17 mouse cellular contexts compared by ENCODE assay signal in the genomic region with DNA sequence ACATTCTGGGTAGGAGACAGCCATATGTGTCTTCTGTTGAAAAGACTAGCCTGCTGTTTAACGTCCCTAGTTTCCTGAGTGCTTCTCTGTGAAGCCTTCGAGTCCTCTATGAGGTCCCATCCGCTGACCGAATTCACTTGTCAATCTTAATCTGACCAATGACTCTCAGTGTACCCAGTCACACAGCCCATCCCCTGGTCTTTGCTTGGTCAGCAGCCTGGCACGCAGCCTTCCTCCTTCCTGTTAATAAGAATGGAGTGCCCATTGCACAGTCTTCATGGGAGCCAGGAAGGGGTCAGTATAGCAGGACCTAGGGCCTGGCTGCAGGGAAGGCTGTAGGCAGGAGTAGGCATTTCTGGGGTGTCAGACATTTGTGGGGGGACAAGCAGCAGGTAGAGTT. TPM values are rescaled to one million over a fixed set of nuclear protein-coding genes. Genes with fewer than 3 reads are reported as not detected.
A peak's percentile ranks its signal among the peaks of the same experiment; 100 is the strongest.
DNase-seq lines count a peak whose midpoint lies in the region; ATAC-seq lines count a peak whose summit lies in the region.
"Had no signal": no experiment of that assay in that cellular context is flagged by ENCODE, and none has a peak within 500 bp of the region (broad histone marks: within the 10 kb centered on the region; RNA-seq: fewer than 3 reads in every experiment).

No protein-coding gene starts in this region.

- WGBS in hindbrain, embryonic 10.5 days = 77% methylated on average over 5 of the region's 5 CpGs
- WGBS in hindbrain, embryonic 16.5 days = 70% methylated on average over 5 of the region's 5 CpGs
- WGBS in lung, embryonic 16.5 days = 56% methylated on average over 5 of the region's 5 CpGs
- WGBS in liver, embryonic 13.5 days (ENCODE audit: insufficient replicate concordance) = 64% methylated on average over 5 of the region's 5 CpGs
- WGBS in stomach, embryonic 14.5 days = 67% methylated on average over 5 of the region's 5 CpGs

- H3K4me1 ChIP-seq in hindbrain, embryonic 10.5 days (replicated peaks) = peaks cover 56% of the 10 kb centered on the region
- peaks cover 22% of the 10 kb centered on the region for H3K4me1 ChIP-seq in hindbrain, embryonic 16.5 days (ENCODE audit: control insufficient read depth, insufficient read depth, low read depth, low read length)
- peaks cover 20% of the 10 kb centered on the region for H3K4me1 ChIP-seq in lung, embryonic 16.5 days (replicated peaks; ENCODE audit: control insufficient read depth, insufficient read depth, low read length)
- H3K4me1 ChIP-seq in liver, embryonic 13.5 days (replicated peaks) = peaks cover 87% of the 10 kb centered on the region
- peaks cover 15% of the 10 kb centered on the region; the same call in 1 of the 2 replicates for H3K4me1 ChIP-seq in stomach, embryonic 14.5 days (ENCODE audit: control insufficient read depth, insufficient read depth, low read length)

- H3K9ac ChIP-seq in hindbrain, embryonic 16.5 days (ENCODE audit: low read depth, low read length) = no peak overlapping the region
- H3K9ac ChIP-seq in lung, embryonic 16.5 days (ENCODE audit: low read length) = no peak overlapping the region
- no peak overlapping the region for H3K9ac ChIP-seq in liver, embryonic 13.5 days
- H3K9ac ChIP-seq in stomach, embryonic 14.5 days (replicated peaks; ENCODE audit: low read depth, low read length) = no peak overlapping the region
- H3K9ac ChIP-seq: embryonic facial prominence, embryonic 12.5 days; liver, embryonic 14.5 days; midbrain, embryonic 12.5 days had no signal

- peaks cover 6% of the 10 kb centered on the region for H3K27me3 ChIP-seq in hindbrain, embryonic 10.5 days (ENCODE audit: insufficient read depth, poor library complexity, severe bottlenecking)
- no peaks in the 10 kb centered on the region for H3K27me3 ChIP-seq in hindbrain, embryonic 16.5 days (replicated peaks; ENCODE audit: control insufficient read depth, insufficient read depth, low read length)
- H3K27me3 ChIP-seq in lung, embryonic 16.5 days (ENCODE audit: control insufficient read depth, insufficient read depth, low read depth, low read length) = no peaks in the 10 kb centered on the region
- peaks cover under 1% of the 10 kb centered on the region; the same call in 1 of the 2 replicates for H3K27me3 ChIP-seq in liver, embryonic 13.5 days
- no peaks in the 10 kb centered on the region for H3K27me3 ChIP-seq in stomach, embryonic 14.5 days (ENCODE audit: control insufficient read depth, insufficient read depth, low read length)
- H3K27me3 ChIP-seq: embryonic facial prominence, embryonic 12.5 days had no signal

- no peaks in the 10 kb centered on the region for H3K9me3 ChIP-seq in hindbrain, embryonic 10.5 days
- H3K9me3 ChIP-seq in hindbrain, embryonic 16.5 days (ENCODE audit: control insufficient read depth, low read length) = no peaks in the 10 kb centered on the region
- H3K9me3 ChIP-seq in lung, embryonic 16.5 days (ENCODE audit: control insufficient read depth, low read length) = no peaks in the 10 kb centered on the region
- no peaks in the 10 kb centered on the region for H3K9me3 ChIP-seq in liver, embryonic 13.5 days (replicated peaks)
- H3K9me3 ChIP-seq in stomach, embryonic 14.5 days (ENCODE audit: control insufficient read depth, low read depth, low read length) = no peaks in the 10 kb centered on the region
- H3K9me3 ChIP-seq: embryonic facial prominence, embryonic 12.5 days; G1E; midbrain, embryonic 12.5 days had no signal

- ATAC-seq in hindbrain, embryonic 16.5 days = no peak
- no peak for ATAC-seq in lung, embryonic 16.5 days (ENCODE audit: low read depth)
- ATAC-seq in liver, embryonic 13.5 days (ENCODE audit: low read depth) = no peak
- no peak for ATAC-seq in stomach, embryonic 14.5 days (ENCODE audit: insufficient number of reproducible peaks, insufficient read depth, low FRiP score, low read depth)

- no peak overlapping the region for H3K4me3 ChIP-seq in hindbrain, embryonic 10.5 days
- no peak overlapping the region for H3K4me3 ChIP-seq in hindbrain, embryonic 16.5 days (ENCODE audit: low read length)
- no peak overlapping the region for H3K4me3 ChIP-seq in lung, embryonic 16.5 days (ENCODE audit: low read length)
- H3K4me3 ChIP-seq in liver, embryonic 13.5 days (replicated peaks) = no peak overlapping the region
- H3K4me3 ChIP-seq in stomach, embryonic 14.5 days (ENCODE audit: low read depth, low read length) = no peak overlapping the region
- H3K4me3 ChIP-seq: embryonic facial prominence, embryonic 12.5 days; midbrain, embryonic 12.5 days had no signal

- DNase-seq in hindbrain, embryonic 10.5 days (ENCODE audit: low spot score) = no peak
- no peak for DNase-seq in lung, postnatal 14 days
- no peak for DNase-seq in liver, embryonic 13.5 days
- no peak for DNase-seq in right cerebral cortex, postnatal 14 days
- no peak for DNase-seq in embryo, embryonic 10 days (ENCODE audit: low spot score)
- DNase-seq: adrenal gland, adult 8-10 months; cerebellum, postnatal 36 days; gastrocnemius, postnatal 10 days; kidney, postnatal 36 days; right cerebral cortex, adult 18-20 months had no signal

- no peaks in the 10 kb centered on the region for H3K36me3 ChIP-seq in hindbrain, embryonic 10.5 days
- H3K36me3 ChIP-seq in hindbrain, embryonic 16.5 days (ENCODE audit: control insufficient read depth, insufficient read depth, low read length) = no peaks in the 10 kb centered on the region
- no peaks in the 10 kb centered on the region for H3K36me3 ChIP-seq in lung, embryonic 16.5 days (ENCODE audit: control insufficient read depth, insufficient read depth, low read length)
- no peaks in the 10 kb centered on the region for H3K36me3 ChIP-seq in liver, embryonic 13.5 days
- no peaks in the 10 kb centered on the region for H3K36me3 ChIP-seq in stomach, embryonic 14.5 days (ENCODE audit: control insufficient read depth, insufficient read depth, low read length)
- H3K36me3 ChIP-seq: embryonic facial prominence, embryonic 12.5 days; G1E; midbrain, embryonic 12.5 days had no signal

- no peak overlapping the region for H3K4me2 ChIP-seq in hindbrain, embryonic 16.5 days (ENCODE audit: low read length)
- H3K4me2 ChIP-seq in lung, embryonic 16.5 days (ENCODE audit: low read depth, low read length) = no peak overlapping the region
- H3K4me2 ChIP-seq in liver, embryonic 13.5 days = no peak overlapping the region
- H3K4me2 ChIP-seq in stomach, embryonic 14.5 days (replicated peaks; ENCODE audit: low read depth, low read length) = no peak overlapping the region
- H3K4me2 ChIP-seq: embryonic facial prominence, embryonic 12.5 days; midbrain, embryonic 12.5 days had no signal

- H3K27ac ChIP-seq in hindbrain, embryonic 10.5 days = 0 out of 2 replicates have a peak overlapping the region, but pooled peaks have one; percentile 16
- no peak overlapping the region for H3K27ac ChIP-seq in hindbrain, embryonic 16.5 days (ENCODE audit: low read depth, low read length)
- H3K27ac ChIP-seq in lung, embryonic 16.5 days (ENCODE audit: low read length) = 0 out of 2 replicates have a peak overlapping the region, but pooled peaks have one; percentile 17
- peak overlapping the region; percentile 68 for H3K27ac ChIP-seq in liver, embryonic 13.5 days
- H3K27ac ChIP-seq in stomach, embryonic 14.5 days (ENCODE audit: low read length) = peak overlapping the region; percentile 53; the same call in 1 of the 2 replicates
- H3K27ac ChIP-seq: embryonic facial prominence, embryonic 12.5 days; liver, embryonic 14.5 days; midbrain, embryonic 12.5 days had no signal

RNA-seq across cellular contexts. Expression of a gene that starts 1.5 kb away (rescaled TPM):
- polyA plus RNA-seq in hindbrain, embryonic 10.5 days (2016; fragmentation: Nextera tagmentation; extraction: Ambion mirVana) = 1.1 and 1.6 TPM in 2 replicates
- polyA plus RNA-seq in hindbrain, embryonic 16.5 days (2015; fragmentation: Nextera tagmentation; extraction: Ambion mirVana) = 1.1 and 1.6 TPM in 2 replicates
- 2.0 and 3.2 TPM in 2 replicates for polyA plus RNA-seq in lung, embryonic 16.5 days (2015; fragmentation: Nextera tagmentation; extraction: Ambion mirVana)
- polyA plus RNA-seq in liver, embryonic 13.5 days (2015; fragmentation: Nextera tagmentation; extraction: Ambion mirVana) = 5.4 and 5.6 TPM in 2 replicates
- polyA plus RNA-seq in stomach, embryonic 14.5 days (2014; fragmentation: Nextera tagmentation; extraction: Ambion mirVana) = 1.9 and 2.9 TPM in 2 replicates

RNA-seq across cellular contexts. Expression of a gene that starts 5.8 kb away (rescaled TPM):
- polyA plus RNA-seq in hindbrain, embryonic 10.5 days (2016; fragmentation: Nextera tagmentation; extraction: Ambion mirVana) = 84.4 and 117 TPM in 2 replicates
- 148 and 157 TPM in 2 replicates for polyA plus RNA-seq in hindbrain, embryonic 16.5 days (2015; fragmentation: Nextera tagmentation; extraction: Ambion mirVana)
- polyA plus RNA-seq in lung, embryonic 16.5 days (2015; fragmentation: Nextera tagmentation; extraction: Ambion mirVana) = 106 and 108 TPM in 2 replicates
- polyA plus RNA-seq in liver, embryonic 13.5 days (2015; fragmentation: Nextera tagmentation; extraction: Ambion mirVana) = 54.2 and 62.4 TPM in 2 replicates
- 121 and 122 TPM in 2 replicates for polyA plus RNA-seq in stomach, embryonic 14.5 days (2014; fragmentation: Nextera tagmentation; extraction: Ambion mirVana)

RNA-seq across cellular contexts. Expression of a gene that starts 17.8 kb away (rescaled TPM):
- polyA plus RNA-seq in hindbrain, embryonic 10.5 days (2016; fragmentation: Nextera tagmentation; extraction: Ambion mirVana) = not detected in 2 replicates
- 0.11 and 0.48 TPM in 2 replicates for polyA plus RNA-seq in hindbrain, embryonic 16.5 days (2015; fragmentation: Nextera tagmentation; extraction: Ambion mirVana)
- polyA plus RNA-seq in lung, embryonic 16.5 days (2015; fragmentation: Nextera tagmentation; extraction: Ambion mirVana) = 0.45 and 0.60 TPM in 2 replicates
- polyA plus RNA-seq in liver, embryonic 13.5 days (2015; fragmentation: Nextera tagmentation; extraction: Ambion mirVana) = 3.9 and 4.1 TPM in 2 replicates
- polyA plus RNA-seq in stomach, embryonic 14.5 days (2014; fragmentation: Nextera tagmentation; extraction: Ambion mirVana) = 0.17 and 0.24 TPM in 2 replicates
- polyA plus RNA-seq: embryonic facial prominence, embryonic 12.5 days; midbrain, embryonic 12.5 days had no signal

RNA-seq across cellular contexts. Expression of a gene that starts 20.3 kb away (rescaled TPM):
- polyA plus RNA-seq in hindbrain, embryonic 10.5 days (2016; fragmentation: Nextera tagmentation; extraction: Ambion mirVana) = 158 and 159 TPM in 2 replicates
- polyA plus RNA-seq in hindbrain, embryonic 16.5 days (2015; fragmentation: Nextera tagmentation; extraction: Ambion mirVana) = 150 and 164 TPM in 2 replicates
- polyA plus RNA-seq in lung, embryonic 16.5 days (2015; fragmentation: Nextera tagmentation; extraction: Ambion mirVana) = 118 and 121 TPM in 2 replicates
- 82.8 and 84.9 TPM in 2 replicates for polyA plus RNA-seq in liver, embryonic 13.5 days (2015; fragmentation: Nextera tagmentation; extraction: Ambion mirVana)
- 81.3 and 82.4 TPM in 2 replicates for polyA plus RNA-seq in stomach, embryonic 14.5 days (2014; fragmentation: Nextera tagmentation; extraction: Ambion mirVana)

RNA-seq across cellular contexts. Expression of a gene that starts 45.7 kb away (rescaled TPM):
- 87.4 and 141 TPM in 2 replicates for polyA plus RNA-seq in hindbrain, embryonic 10.5 days (2016; fragmentation: Nextera tagmentation; extraction: Ambion mirVana)
- 78.3 and 87.6 TPM in 2 replicates for polyA plus RNA-seq in hindbrain, embryonic 16.5 days (2015; fragmentation: Nextera tagmentation; extraction: Ambion mirVana)
- 43.6 and 46.7 TPM in 2 replicates for polyA plus RNA-seq in lung, embryonic 16.5 days (2015; fragmentation: Nextera tagmentation; extraction: Ambion mirVana)
- 17.9 and 19.5 TPM in 2 replicates for polyA plus RNA-seq in liver, embryonic 13.5 days (2015; fragmentation: Nextera tagmentation; extraction: Ambion mirVana)
- polyA plus RNA-seq in stomach, embryonic 14.5 days (2014; fragmentation: Nextera tagmentation; extraction: Ambion mirVana) = 67.7 and 70.8 TPM in 2 replicates
